In the genomic region with DNA sequence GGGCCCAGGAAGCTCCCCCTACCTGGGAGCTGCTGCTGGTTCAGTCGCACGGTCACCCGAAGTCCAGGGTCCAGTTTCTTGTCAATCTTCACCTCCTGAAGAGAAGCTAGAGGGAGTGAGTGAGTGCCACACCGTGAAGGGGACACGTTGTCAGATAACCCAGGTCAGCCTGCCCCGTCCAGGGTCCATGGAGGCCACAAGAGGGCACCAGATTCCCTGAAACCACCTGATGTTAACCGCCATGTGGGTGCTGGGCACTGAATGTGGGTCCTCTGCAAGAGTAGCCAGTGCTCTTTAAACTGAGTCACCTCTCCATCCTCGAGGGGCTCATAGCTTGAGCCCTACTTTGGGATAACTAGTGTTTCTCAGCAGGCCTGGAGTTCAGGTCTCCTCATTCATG, we compare ENCODE assay signal across 12 mouse cellular contexts. TPM values are rescaled to one million over a fixed set of nuclear protein-coding genes. Genes with fewer than 3 reads are reported as not detected.
DNase-seq lines count a peak whose midpoint lies in the region; ATAC-seq and TF ChIP-seq lines count a peak whose summit lies in the region.
"Had no signal": no experiment of that assay in that cellular context is flagged by ENCODE, and none has a peak within 500 bp of the region (broad histone marks: within the 10 kb centered on the region; RNA-seq: fewer than 3 reads in every experiment).

No protein-coding gene starts in this region.

- H3K4me1 ChIP-seq in cerebellum, adult 2 months (ENCODE audit: control insufficient read depth, insufficient read depth, low read length) = peaks cover 24% of the 10 kb centered on the region
- peaks cover 15% of the 10 kb centered on the region for H3K4me1 ChIP-seq in kidney, postnatal 0 days (replicated peaks; ENCODE audit: insufficient read depth, low read length)
- H3K4me1 ChIP-seq in kidney, embryonic 14.5 days (ENCODE audit: control insufficient read depth, insufficient read depth, low read length) = peaks cover 8% of the 10 kb centered on the region
- H3K4me1 ChIP-seq in embryonic fibroblast, embryonic 13.5 days (ENCODE audit: control insufficient read depth, insufficient read depth, low read length) = peaks cover 3% of the 10 kb centered on the region; the same call in 1 of the 2 replicates

- no peak for TF ChIP-seq POLR2A in cerebellum, adult 2 months (IDR thresholded peaks at IDR 0.05; ENCODE audit: borderline replicate concordance, insufficient read depth, low read length)
- TF ChIP-seq POLR2A in embryonic fibroblast, embryonic 13.5 days (IDR thresholded peaks at IDR 0.05; ENCODE audit: low read depth, low read length) = no peak

- peak in 1 of 2 experiments; percentile 34 for DNase-seq in cerebellum, adult 2 months
- DNase-seq in cerebellum, postnatal 36 days = no peak
- no peak for DNase-seq in kidney, postnatal 0 days (ENCODE audit: low spot score)
- DNase-seq in A20 (ENCODE audit: low read depth, low spot score) = peak; percentile 28
- no peak for DNase-seq in layer of hippocampus, adult 11-12 months (ENCODE audit: low spot score)
- no peak for DNase-seq in ovary, postnatal 14 days (ENCODE audit: low spot score)
- DNase-seq: adrenal gland, adult 8-10 months; lung, postnatal 14 days; midbrain, embryonic 14.5 days had no signal

- no peak overlapping the region for H3K9ac ChIP-seq in kidney, postnatal 0 days (ENCODE audit: low read depth, low read length)
- no peak overlapping the region for H3K9ac ChIP-seq in kidney, embryonic 14.5 days (ENCODE audit: low read depth, low read length)
- H3K9ac ChIP-seq: neural tube, embryonic 12.5 days had no signal

- no peak overlapping the region for H3K4me3 ChIP-seq in cerebellum, adult 2 months (replicated peaks; ENCODE audit: insufficient read depth, low read depth, low read length)
- H3K4me3 ChIP-seq in kidney, postnatal 0 days (replicated peaks; ENCODE audit: low read depth, low read length) = no peak overlapping the region
- H3K4me3 ChIP-seq in kidney, embryonic 14.5 days (ENCODE audit: low read length) = no peak overlapping the region
- no peak overlapping the region for H3K4me3 ChIP-seq in embryonic fibroblast, embryonic 13.5 days (ENCODE audit: insufficient read depth, low read length)
- H3K4me3 ChIP-seq: neural tube, embryonic 12.5 days had no signal

- no peak overlapping the region for H3K4me2 ChIP-seq in kidney, postnatal 0 days (ENCODE audit: low read length)
- H3K4me2 ChIP-seq in kidney, embryonic 14.5 days (replicated peaks; ENCODE audit: low read depth, low read length) = no peak overlapping the region
- H3K4me2 ChIP-seq: neural tube, embryonic 12.5 days had no signal

- H3K9me3 ChIP-seq in kidney, postnatal 0 days (replicated peaks; ENCODE audit: low read length) = no peaks in the 10 kb centered on the region
- 0 out of 2 replicates have a peak, but pooled peaks cover 3% of the 10 kb centered on the region for H3K9me3 ChIP-seq in kidney, embryonic 14.5 days (ENCODE audit: control insufficient read depth, low read length)
- H3K9me3 ChIP-seq: neural tube, embryonic 12.5 days had no signal

- no peak for ATAC-seq in kidney, postnatal 0 days (replicated peaks; ENCODE audit: low FRiP score, low read depth)
- ATAC-seq in kidney, embryonic 14.5 days (ENCODE audit: low FRiP score, low TSS enrichment) = no peak

- peaks cover 31% of the 10 kb centered on the region for H3K36me3 ChIP-seq in kidney, postnatal 0 days (ENCODE audit: insufficient read depth, low read length)
- peaks cover 43% of the 10 kb centered on the region for H3K36me3 ChIP-seq in kidney, embryonic 14.5 days (ENCODE audit: control insufficient read depth, insufficient read depth, low read length)

- H3K27me3 ChIP-seq in cerebellum, adult 2 months (ENCODE audit: control insufficient read depth, insufficient read depth, low read length) = no peaks in the 10 kb centered on the region
- H3K27me3 ChIP-seq in kidney, postnatal 0 days (ENCODE audit: insufficient read depth, low read length) = no peaks in the 10 kb centered on the region
- no peaks in the 10 kb centered on the region for H3K27me3 ChIP-seq in kidney, embryonic 14.5 days (ENCODE audit: control insufficient read depth, insufficient read depth, low read length)

- WGBS in cerebellum, adult 2 months = 93% methylated on average over 8 of the region's 8 CpGs
- WGBS in kidney, postnatal 0 days = 91% methylated on average over 8 of the region's 8 CpGs
- 94% methylated on average over 8 of the region's 8 CpGs for whole genome bisulfite sequencing in kidney, embryonic 14.5 days

- no peak overlapping the region for H3K27ac ChIP-seq in cerebellum, adult 2 months (ENCODE audit: insufficient read depth, low read length)
- no peak overlapping the region for H3K27ac ChIP-seq in kidney, postnatal 0 days
- no peak overlapping the region for H3K27ac ChIP-seq in kidney, embryonic 14.5 days (ENCODE audit: low read depth, low read length)
- no peak overlapping the region for H3K27ac ChIP-seq in embryonic fibroblast, embryonic 13.5 days (ENCODE audit: insufficient read depth, low read length)
- H3K27ac ChIP-seq: neural tube, embryonic 12.5 days had no signal

- TF ChIP-seq CTCF in cerebellum, adult 2 months (IDR thresholded peaks at IDR 0.05; ENCODE audit: borderline replicate concordance, insufficient read depth, low read depth, low read length) = peak; percentile 34; the same call in 1 of the 2 replicates
- peak; percentile 40; the same call in 1 of the 2 replicates for TF ChIP-seq CTCF in kidney, postnatal 0 days (IDR thresholded peaks at IDR 0.05; ENCODE audit: low read depth)
- TF ChIP-seq CTCF in embryonic fibroblast, embryonic 13.5 days (IDR thresholded peaks at IDR 0.05; ENCODE audit: borderline replicate concordance, insufficient read depth, low read length) = peak; percentile 28; the same call in 1 of the 2 replicates

RNA-seq across cellular contexts. Expression of a gene that starts 2.4 kb away (rescaled TPM):
- 50.5 and 52.7 TPM in 2 replicates for polyA plus RNA-seq in cerebellum, adult 2 months (2012; rRNA removed)
- polyA plus RNA-seq in kidney, postnatal 0 days (2015; fragmentation: Nextera tagmentation; extraction: Ambion mirVana) = 41.8 and 44.7 TPM in 2 replicates
- polyA plus RNA-seq in kidney, embryonic 14.5 days (2014; fragmentation: Nextera tagmentation; extraction: Ambion mirVana) = 58.2 and 77.0 TPM in 2 replicates
- polyA plus RNA-seq in embryonic fibroblast, embryonic 13.5 days (2011; ENCODE audit: insufficient read length, low read depth, missing spikeins) = 20.7 and 22.8 TPM in 2 replicates

RNA-seq across cellular contexts. Expression of a gene that starts 4.6 kb away (rescaled TPM):
- 52.9 and 54.1 TPM in 2 replicates for polyA plus RNA-seq in cerebellum, adult 2 months (2012; rRNA removed)
- 53.5 and 58.2 TPM in 2 replicates for polyA plus RNA-seq in kidney, postnatal 0 days (2015; fragmentation: Nextera tagmentation; extraction: Ambion mirVana)
- polyA plus RNA-seq in kidney, embryonic 14.5 days (2014; fragmentation: Nextera tagmentation; extraction: Ambion mirVana) = 20.3 and 22.1 TPM in 2 replicates
- polyA plus RNA-seq in embryonic fibroblast, embryonic 13.5 days (2011; ENCODE audit: insufficient read length, low read depth, missing spikeins) = 4.7 and 6.2 TPM in 2 replicates

RNA-seq across cellular contexts. Expression of a gene that starts 29.8 kb away (rescaled TPM):
- 45.6 and 55.8 TPM in 2 replicates for polyA plus RNA-seq in cerebellum, adult 2 months (2012; rRNA removed)
- polyA plus RNA-seq in kidney, postnatal 0 days (2015; fragmentation: Nextera tagmentation; extraction: Ambion mirVana) = 22.7 and 22.9 TPM in 2 replicates
- 10.0 and 11.4 TPM in 2 replicates for polyA plus RNA-seq in kidney, embryonic 14.5 days (2014; fragmentation: Nextera tagmentation; extraction: Ambion mirVana)
- polyA plus RNA-seq in embryonic fibroblast, embryonic 13.5 days (2011; ENCODE audit: insufficient read length, low read depth, missing spikeins) = 4.7 and 5.2 TPM in 2 replicates

RNA-seq across cellular contexts. Expression of a gene that starts 42.4 kb away (rescaled TPM):
- 57.7 and 58.2 TPM in 2 replicates for polyA plus RNA-seq in cerebellum, adult 2 months (2012; rRNA removed)
- 6.4 and 6.6 TPM in 2 replicates for polyA plus RNA-seq in kidney, postnatal 0 days (2015; fragmentation: Nextera tagmentation; extraction: Ambion mirVana)
- polyA plus RNA-seq in kidney, embryonic 14.5 days (2014; fragmentation: Nextera tagmentation; extraction: Ambion mirVana) = 11.1 and 15.3 TPM in 2 replicates
- 39.8 and 41.0 TPM in 2 replicates for polyA plus RNA-seq in embryonic fibroblast, embryonic 13.5 days (2011; ENCODE audit: insufficient read length, low read depth, missing spikeins)

RNA-seq across cellular contexts. Expression of a gene that starts 51.5 kb away (rescaled TPM):
- 137 and 154 TPM in 2 replicates for polyA plus RNA-seq in cerebellum, adult 2 months (2012; rRNA removed)
- 4.4 and 4.9 TPM in 2 replicates for polyA plus RNA-seq in kidney, postnatal 0 days (2015; fragmentation: Nextera tagmentation; extraction: Ambion mirVana)
- 9.4 and 11.9 TPM in 2 replicates for polyA plus RNA-seq in kidney, embryonic 14.5 days (2014; fragmentation: Nextera tagmentation; extraction: Ambion mirVana)
- polyA plus RNA-seq in embryonic fibroblast, embryonic 13.5 days (2011; ENCODE audit: insufficient read length, low read depth, missing spikeins) = 15.2 and 21.4 TPM in 2 replicates
